Mouse (Mus musculus) intestine, embryonic 14.5 days (tissue): ENCODE measurements around the gene Rprd1b. TPM values are rescaled to one million over a fixed set of nuclear protein-coding genes. Genes with fewer than 3 reads are reported as not detected.

ENCODE experiments used
- ATAC-seq: fragments of 200-750 bp; cut with Nextera tagmentation; replicated peaks from 2 replicates; pipeline ENCODE4 v1.8.0; 2017; ENCODE audit warnings: low read depth, moderate number of reproducible peaks, moderate TSS enrichment, moderate library complexity; ENCODE audit not compliant: low FRiP score, low TSS enrichment
- DNase-seq: peaks from one replicate; pipeline ENCODE4 v3.0.0-alpha.2; 2018; ENCODE audit warnings: low spot score
- H3K27ac ChIP-seq: fragments of 300-500 bp; sonication (generic); 2 replicates; pipeline ENCODE4 v1.5.1; 2014; ENCODE audit warnings: low read depth, mild to moderate bottlenecking, control low read depth
- H3K27me3 ChIP-seq: fragments of 300-500 bp; sonication (generic); replicated peaks from 2 replicates; pipeline ENCODE4 v1.6.1; 2014; ENCODE audit warnings: low read length, control low read depth; ENCODE audit not compliant: control insufficient read depth, insufficient read depth
- H3K36me3 ChIP-seq: fragments of 300-500 bp; sonication (generic); 2 replicates; pipeline ENCODE4 v1.6.1; 2014; ENCODE audit warnings: low read length, control low read depth; ENCODE audit not compliant: control insufficient read depth, insufficient read depth
- H3K4me1 ChIP-seq: fragments of 300-500 bp; sonication (generic); replicated peaks from 2 replicates; pipeline ENCODE4 v1.6.1; 2014; ENCODE audit warnings: low read length, control low read depth, mixed read lengths; ENCODE audit not compliant: control insufficient read depth, insufficient read depth
- H3K4me2 ChIP-seq: fragments of 300-500 bp; sonication (generic); 2 replicates; pipeline ENCODE4 v1.6.1; 2014; ENCODE audit warnings: low read length
- H3K4me3 ChIP-seq: fragments of 300-500 bp; sonication (generic); 2 replicates; pipeline ENCODE4 v1.5.1; 2014; ENCODE audit warnings: low read depth, low read length, control low read depth, mixed read lengths
- H3K9ac ChIP-seq: fragments of 300-500 bp; sonication (generic); 2 replicates; pipeline ENCODE4 v1.6.1; 2014; ENCODE audit warnings: mild to moderate bottlenecking, low read length
- H3K9me3 ChIP-seq: fragments of 300-500 bp; sonication (generic); 2 replicates; pipeline ENCODE4 v1.6.1; 2016; ENCODE audit warnings: low read length, control low read depth; ENCODE audit not compliant: control insufficient read depth
- WGBS: fragments of 180-500 bp; shearing (Covaris S2); extraction: QIAGEN DNeasy Blood & Tissue Kit; methylation state at CpG from one replicate; pipeline ENCODE4 v1.1.7; 2014; 5-methylcytosine and 5-hydroxymethylcytosine counted together
- polyA plus RNA-seq: library from polyadenylated mRNA; unstranded; fragments of >200 nt; fragmentation: Nextera tagmentation; extraction: Ambion mirVana; gene quantifications from 2 replicates; pipeline ENCODE4 v1.2.1, GENCODE M21; 2014

The Rprd1b gene
- polyA plus RNA-seq, 1 experiment from 2014 or later, result 44.6 TPM

- Histone ChIP-seq H3K4me2 (no peak overlapping the region), H3K27ac (no peak overlapping the region), H3K27me3 (no peaks in the 10 kb centered on the region), H3K4me3 (no peak overlapping the region), H3K9ac (no peak overlapping the region), H3K36me3 (peaks cover 29% of the 10 kb centered on the region), H3K9me3 (no peaks in the 10 kb centered on the region), H3K4me1 (peaks cover 7% of the 10 kb centered on the region)
- ATAC-seq (no peak), DNase-seq (no peak)
- WGBS, result 89% methylated on average over 7 of the region's 7 CpGs
Measured at GRCm38 (mm10) chr2:158127872-158128271, 99.6 kb downstream of the Rprd1b start.

GRCm38 (mm10) chr2:158128461-158129130, 100.3 kb downstream of the Rprd1b start:
- peaks cover 5% of the 10 kb centered on the region; the same call in 1 of the 2 replicates for H3K4me1 ChIP-seq
- H3K4me2 ChIP-seq, result no peak overlapping the region
- peaks cover 29% of the 10 kb centered on the region for H3K36me3 ChIP-seq
- H3K27ac ChIP-seq, result no peak overlapping the region
- H3K4me3 ChIP-seq, result no peak overlapping the region
- WGBS, result 90% methylated on average over 8 of the region's 8 CpGs
- no peaks in the 10 kb centered on the region for H3K9me3 ChIP-seq
- no peak for ATAC-seq
- no peaks in the 10 kb centered on the region for H3K27me3 ChIP-seq
- no peak overlapping the region for H3K9ac ChIP-seq
- DNase-seq, result no peak

- H3K27ac ChIP-seq, result no peak overlapping the region
- H3K36me3 ChIP-seq, result peaks cover 33% of the 10 kb centered on the region
- no peak overlapping the region for H3K4me3 ChIP-seq
- H3K9me3 ChIP-seq, result no peaks in the 10 kb centered on the region
- H3K4me2 ChIP-seq, result no peak overlapping the region
- 80% methylated on average over 16 of the region's 16 CpGs for WGBS
- H3K27me3 ChIP-seq, result no peaks in the 10 kb centered on the region
- DNase-seq (no peak), ATAC-seq (no peak)
- no peak overlapping the region for H3K9ac ChIP-seq
- H3K4me1 ChIP-seq, result peaks cover 5% of the 10 kb centered on the region; the same call in 1 of the 2 replicates
Measured at GRCm38 (mm10) chr2:158129291-158130002, 101.2 kb downstream of the Rprd1b start.

- no peak overlapping the region for H3K27ac ChIP-seq
- H3K4me3 ChIP-seq, result no peak overlapping the region
- peaks cover 5% of the 10 kb centered on the region; the same call in 1 of the 2 replicates for H3K4me1 ChIP-seq
- 54% methylated on average over 5 of the region's 5 CpGs for WGBS
- ATAC-seq, result peak; percentile 29; the same call in 1 of the 2 replicates
- H3K9me3 ChIP-seq, result no peaks in the 10 kb centered on the region
- no peak overlapping the region for H3K4me2 ChIP-seq
- H3K27me3 ChIP-seq, result no peaks in the 10 kb centered on the region
- DNase-seq, result peak; percentile 62
- no peak overlapping the region for H3K9ac ChIP-seq
- H3K36me3 ChIP-seq, result peaks cover 30% of the 10 kb centered on the region
Measured at GRCm38 (mm10) chr2:158130391-158130986, 102.2 kb downstream of the Rprd1b start.

- Histone ChIP-seq H3K4me2 (no peak overlapping the region), H3K36me3 (peaks cover 25% of the 10 kb centered on the region), H3K27me3 (no peaks in the 10 kb centered on the region), H3K9ac (no peak overlapping the region), H3K27ac (no peak overlapping the region), H3K4me3 (no peak overlapping the region), H3K9me3 (no peaks in the 10 kb centered on the region), H3K4me1 (peaks cover 5% of the 10 kb centered on the region; the same call in 1 of the 2 replicates)
- ATAC-seq (no peak), DNase-seq (no peak)
- WGBS, result 90% methylated on average over 13 of the region's 13 CpGs
Measured at GRCm38 (mm10) chr2:158131197-158131835, 103.0 kb downstream of the Rprd1b start.

GRCm38 (mm10) chr2:158132320-158132719, 104.0 kb downstream of the Rprd1b start:
- Histone ChIP-seq H3K27me3 (no peaks in the 10 kb centered on the region), H3K9me3 (no peaks in the 10 kb centered on the region), H3K4me1 (peaks cover 5% of the 10 kb centered on the region; the same call in 1 of the 2 replicates), H3K9ac (no peak overlapping the region), H3K36me3 (peaks cover 20% of the 10 kb centered on the region), H3K4me3 (no peak overlapping the region), H3K27ac (no peak overlapping the region), H3K4me2 (no peak overlapping the region)
- 87% methylated on average over 10 of the region's 10 CpGs for WGBS
- ATAC-seq (no peak), DNase-seq (no peak)

GRCm38 (mm10) chr2:158133050-158133449, 104.8 kb downstream of the Rprd1b start:
- ATAC-seq (no peak), DNase-seq (no peak)
- peaks cover 5% of the 10 kb centered on the region; the same call in 1 of the 2 replicates for H3K4me1 ChIP-seq
- H3K36me3 ChIP-seq, result peaks cover 22% of the 10 kb centered on the region; the same call in 1 of the 2 replicates
- H3K4me3 ChIP-seq, result no peak overlapping the region
- 77% methylated on average over 6 of the region's 6 CpGs for WGBS
- H3K9me3 ChIP-seq, result no peaks in the 10 kb centered on the region
- H3K9ac ChIP-seq, result no peak overlapping the region
- no peak overlapping the region for H3K4me2 ChIP-seq
- no peak overlapping the region for H3K27ac ChIP-seq
- H3K27me3 ChIP-seq, result no peaks in the 10 kb centered on the region

GRCm38 (mm10) chr2:158136205-158136604, 107.9 kb downstream of the Rprd1b start:
- Histone ChIP-seq H3K36me3 (peaks cover 18% of the 10 kb centered on the region; the same call in 1 of the 2 replicates), H3K27me3 (no peaks in the 10 kb centered on the region), H3K9me3 (no peaks in the 10 kb centered on the region), H3K4me1 (peaks cover 3% of the 10 kb centered on the region; the same call in 1 of the 2 replicates), H3K27ac (no peak overlapping the region), H3K4me2 (no peak overlapping the region), H3K9ac (no peak overlapping the region), H3K4me3 (no peak overlapping the region)
- no peak for ATAC-seq
- WGBS, result 42% methylated on average over 7 of the region's 7 CpGs
- DNase-seq, result no peak
